Mouse (Mus musculus): ENCODE results near the gene 4921539E11Rik. TPM values are rescaled to one million over a fixed set of nuclear protein-coding genes. Genes with fewer than 3 reads are reported as not detected.

Gene 4921539E11Rik
- polyA plus RNA-seq, 1 experiment from 2014 or later, result 0.05 TPM

DNA sequence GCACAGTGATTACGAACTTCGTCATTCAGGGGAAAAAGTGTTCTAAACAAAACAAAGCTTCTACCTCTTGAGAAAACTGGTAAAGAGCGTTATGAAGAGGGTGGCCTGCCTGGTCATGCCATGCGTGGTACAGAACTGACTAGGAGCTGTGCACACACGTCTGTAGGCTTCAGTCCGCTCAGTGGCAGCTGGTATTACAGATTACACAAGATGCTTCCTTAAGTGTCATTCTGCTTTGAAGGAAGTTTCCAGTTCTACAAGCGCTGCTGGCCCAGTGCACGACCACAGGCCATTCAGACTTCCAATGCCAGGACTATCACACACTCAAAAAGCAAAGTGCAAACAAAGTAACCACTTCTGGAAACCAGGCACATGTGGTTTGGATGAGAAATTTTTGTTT is 93.3 kb downstream of the 4921539E11Rik start:
- H3K27me3 ChIP-seq (ENCODE audit: control insufficient read depth, insufficient read depth, low read length), result no peaks in the 10 kb centered on the region
- ATAC-seq (replicated peaks; ENCODE audit: extremely low read depth, insufficient read depth, low FRiP score), result no peak
- H3K4me1 ChIP-seq (ENCODE audit: control insufficient read depth, insufficient read depth, low read length), result peaks cover 7% of the 10 kb centered on the region
- 87% methylated on average over 8 of the region's 8 CpGs for WGBS
- no peak overlapping the region for H3K4me3 ChIP-seq (ENCODE audit: low read length)
- no peak overlapping the region for H3K9ac ChIP-seq (ENCODE audit: low read length)
- no peak overlapping the region for H3K27ac ChIP-seq (ENCODE audit: low read length)
- no peaks in the 10 kb centered on the region for H3K9me3 ChIP-seq (replicated peaks; ENCODE audit: control insufficient read depth, low read length)
- peaks cover 8% of the 10 kb centered on the region for H3K36me3 ChIP-seq (ENCODE audit: control insufficient read depth, insufficient read depth)
- no peak overlapping the region for H3K4me2 ChIP-seq (ENCODE audit: low read depth, low read length)

DNA sequence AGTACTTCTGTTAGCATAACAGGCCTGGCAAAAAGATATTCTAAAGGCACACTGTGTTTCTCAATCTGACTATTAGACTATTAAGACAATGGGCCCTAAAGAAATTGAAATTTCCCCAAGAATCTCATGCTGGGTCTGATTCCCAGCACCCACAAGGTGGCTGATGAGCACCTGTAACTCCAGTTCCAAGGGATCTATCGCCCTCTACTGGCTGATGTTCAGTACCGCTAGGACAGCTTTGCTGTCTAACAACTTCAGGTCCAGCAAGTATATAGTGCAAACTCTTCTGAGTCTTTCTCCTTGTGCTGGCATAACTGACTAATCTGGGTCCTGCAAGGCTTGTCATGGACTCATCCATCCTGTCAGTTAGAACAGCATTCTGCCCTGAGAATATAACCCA is 98.2 kb downstream of the 4921539E11Rik start:
- H3K27me3 ChIP-seq (ENCODE audit: control insufficient read depth, insufficient read depth, low read length), result no peaks in the 10 kb centered on the region
- peaks cover 9% of the 10 kb centered on the region for H3K4me1 ChIP-seq (ENCODE audit: control insufficient read depth, insufficient read depth, low read length)
- ATAC-seq (replicated peaks; ENCODE audit: extremely low read depth, insufficient read depth, low FRiP score), result no peak
- H3K36me3 ChIP-seq (ENCODE audit: control insufficient read depth, insufficient read depth), result peaks cover 9% of the 10 kb centered on the region
- H3K27ac ChIP-seq (ENCODE audit: low read length), result no peak overlapping the region
- WGBS, result 84% methylated on average over 2 of the region's 2 CpGs
- no peak overlapping the region for H3K4me2 ChIP-seq (ENCODE audit: low read depth, low read length)
- H3K9me3 ChIP-seq (replicated peaks; ENCODE audit: control insufficient read depth, low read length), result no peaks in the 10 kb centered on the region
- H3K9ac ChIP-seq (ENCODE audit: low read length), result no peak overlapping the region
- no peak overlapping the region for H3K4me3 ChIP-seq (ENCODE audit: low read length)

DNA sequence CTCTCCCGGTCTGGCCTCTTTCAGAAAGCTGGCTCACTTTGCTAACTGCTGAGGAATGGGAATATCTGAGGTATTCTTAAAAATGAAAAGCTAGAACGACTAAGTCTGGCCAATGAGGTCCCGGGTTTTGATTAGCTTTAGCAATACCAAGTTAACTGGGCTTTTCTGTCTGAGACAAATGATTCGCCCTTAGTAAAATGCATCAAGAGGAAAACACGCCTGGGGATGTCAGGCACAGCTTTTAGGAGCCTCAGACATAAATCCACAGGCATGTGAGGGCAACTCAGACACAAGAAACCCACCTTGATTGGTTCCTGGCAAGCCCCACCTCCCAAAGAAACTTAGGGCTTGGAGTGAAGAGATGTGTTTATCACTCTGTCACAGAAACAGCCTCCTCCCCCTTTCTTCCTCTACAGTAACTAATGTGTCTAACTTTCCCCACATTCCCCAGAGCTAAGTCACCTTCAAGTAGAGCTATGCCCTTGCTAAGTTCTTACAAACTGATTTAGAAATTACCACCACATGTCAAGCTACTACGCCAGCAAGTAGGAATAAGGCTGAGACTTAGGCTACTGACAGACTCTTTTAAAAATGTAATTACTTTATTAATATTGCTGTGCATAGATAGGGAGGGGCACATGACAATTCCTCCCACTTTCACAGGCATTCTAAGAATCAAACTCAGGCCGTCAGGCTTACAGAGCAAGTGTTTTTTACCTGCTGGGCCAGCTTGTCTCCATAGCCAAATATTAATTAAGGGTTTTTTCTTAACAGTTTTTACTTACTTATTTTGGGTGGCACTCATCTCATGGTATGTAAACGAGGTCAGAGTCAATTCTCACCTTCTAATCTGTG is 101.7 kb downstream of the 4921539E11Rik start:
- Histone ChIP-seq H3K9me3 (replicated peaks; ENCODE audit: control insufficient read depth, low read length) (no peaks in the 10 kb centered on the region), H3K27ac (ENCODE audit: low read length) (peak overlapping the region; percentile 43; the same call in 1 of the 2 replicates)
- ATAC-seq (replicated peaks; ENCODE audit: extremely low read depth, insufficient read depth, low FRiP score), result no peak

More for the DNA sequence above, 101.7 kb downstream of the 4921539E11Rik start:
- Histone ChIP-seq H3K4me2 (ENCODE audit: low read depth, low read length) (no peak overlapping the region), H3K36me3 (ENCODE audit: control insufficient read depth, insufficient read depth) (peaks cover 15% of the 10 kb centered on the region), H3K27me3 (ENCODE audit: control insufficient read depth, insufficient read depth, low read length) (no peaks in the 10 kb centered on the region), H3K4me3 (ENCODE audit: low read length) (no peak overlapping the region), H3K9ac (ENCODE audit: low read length) (no peak overlapping the region), H3K4me1 (ENCODE audit: control insufficient read depth, insufficient read depth, low read length) (peaks cover 9% of the 10 kb centered on the region)
- WGBS, result 69% methylated on average over 8 of the region's 8 CpGs

Other genes with a start within 250 kb of the 4921539E11Rik start
- 27.6 and 29.5 TPM in 2 replicates for gene Mier1, start 176.5 kb downstream of the 4921539E11Rik start, polyA plus RNA-seq (2015; fragmentation: Nextera tagmentation; extraction: Ambion mirVana)
- gene Wdr78, start 176.3 kb downstream of the 4921539E11Rik start, polyA plus RNA-seq (2015; fragmentation: Nextera tagmentation; extraction: Ambion mirVana), result 2.0 and 2.1 TPM in 2 replicates
- gene Slc35d1, start 75.7 kb downstream of the 4921539E11Rik start, polyA plus RNA-seq (2015; fragmentation: Nextera tagmentation; extraction: Ambion mirVana), result 7.4 and 10.2 TPM in 2 replicates
- 26.6 and 33.3 TPM in 2 replicates for gene Oma1, start 22.9 kb upstream of the 4921539E11Rik start, polyA plus RNA-seq (2015; fragmentation: Nextera tagmentation; extraction: Ambion mirVana)

Data from heart, embryonic 16.5 days (tissue).